Mouse (Mus musculus): ENCODE measurements around the gene Rchy1. TPM values are rescaled to one million over a fixed set of nuclear protein-coding genes. Genes with fewer than 3 reads are reported as not detected.
A peak's percentile ranks its signal among the peaks of the same experiment; 100 is the strongest.
"Not testable (repeated sequence)": the region's sequence is repeated elsewhere in the genome, so short reads cannot be mapped to it uniquely, and the experiment has no call there.

Gene Rchy1
- total RNA-seq, 2 experiments from 2014 or later: 50.8 to 51.7 TPM

DNA sequence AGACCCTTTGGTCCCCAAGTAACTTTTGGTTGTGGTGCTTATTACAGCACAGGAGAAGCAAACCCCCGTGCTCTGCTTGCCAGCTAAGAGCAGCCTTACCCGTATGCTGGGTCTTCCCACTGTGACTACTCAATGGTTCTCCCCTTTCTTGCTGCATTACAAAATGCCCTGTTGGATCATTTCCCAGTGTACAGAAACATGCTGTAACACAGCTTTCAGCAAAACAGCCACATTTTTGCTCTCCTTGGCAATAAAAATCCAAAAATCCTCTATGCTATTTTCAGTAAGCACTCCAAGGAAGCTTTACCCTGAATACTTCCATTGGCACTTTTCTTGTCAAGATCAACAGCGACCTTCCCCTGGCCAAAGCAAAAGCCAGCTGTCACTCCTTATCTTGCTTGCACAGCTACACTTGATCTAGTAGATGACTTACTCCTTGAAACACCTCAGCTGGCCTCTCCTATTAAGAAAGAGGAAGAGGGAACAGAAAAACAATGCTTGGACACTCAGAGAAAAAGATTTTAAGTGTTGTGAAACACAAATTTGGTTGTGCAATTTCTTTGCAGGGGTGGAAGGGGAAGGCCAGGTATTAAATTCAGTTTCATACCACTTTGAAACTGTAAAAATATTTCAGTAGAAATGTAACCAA is 2.1 kb downstream of the Rchy1 start:
- DNase-seq: peak; percentile 36

DNA sequence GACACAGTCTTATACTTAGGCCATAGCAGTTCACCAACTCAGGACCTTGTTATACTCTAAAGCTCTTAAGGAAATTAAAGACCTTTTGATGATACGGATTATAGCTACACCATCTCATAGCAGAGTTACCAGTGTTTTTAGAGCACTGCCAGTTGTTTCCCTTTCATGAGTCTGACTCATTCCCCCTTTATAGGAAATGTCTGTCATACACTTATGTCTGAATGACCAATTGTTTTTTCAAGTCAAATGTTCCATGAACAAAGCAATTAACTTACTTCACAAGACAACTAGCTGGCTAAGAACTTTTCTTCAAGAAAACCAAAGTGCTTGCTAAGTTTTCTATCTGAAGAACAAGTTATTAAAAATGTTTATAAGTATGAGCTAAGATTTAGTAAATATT is 2.9 kb downstream of the Rchy1 start:
- DNase-seq: no peak

DNA sequence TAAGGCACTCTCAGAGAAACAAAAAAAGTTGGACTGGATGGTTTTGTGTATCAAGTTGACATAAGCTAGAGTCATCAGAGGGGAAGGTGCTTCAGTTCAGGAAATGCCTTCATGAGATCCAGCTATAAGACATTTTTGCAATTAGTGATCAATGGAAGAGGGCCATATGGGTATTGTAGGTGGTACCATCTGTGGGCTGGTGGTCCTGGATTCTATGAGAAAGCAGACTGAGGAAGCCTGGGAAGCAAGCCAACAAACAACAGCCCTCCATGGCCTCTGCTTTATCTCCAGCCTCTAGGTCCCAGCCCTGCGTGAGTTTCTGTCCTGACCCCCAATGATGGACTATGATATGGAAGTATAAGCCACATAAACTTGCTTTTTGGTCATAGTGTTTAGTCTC is 3.8 kb downstream of the Rchy1 start:
- DNase-seq: no peak

DNA sequence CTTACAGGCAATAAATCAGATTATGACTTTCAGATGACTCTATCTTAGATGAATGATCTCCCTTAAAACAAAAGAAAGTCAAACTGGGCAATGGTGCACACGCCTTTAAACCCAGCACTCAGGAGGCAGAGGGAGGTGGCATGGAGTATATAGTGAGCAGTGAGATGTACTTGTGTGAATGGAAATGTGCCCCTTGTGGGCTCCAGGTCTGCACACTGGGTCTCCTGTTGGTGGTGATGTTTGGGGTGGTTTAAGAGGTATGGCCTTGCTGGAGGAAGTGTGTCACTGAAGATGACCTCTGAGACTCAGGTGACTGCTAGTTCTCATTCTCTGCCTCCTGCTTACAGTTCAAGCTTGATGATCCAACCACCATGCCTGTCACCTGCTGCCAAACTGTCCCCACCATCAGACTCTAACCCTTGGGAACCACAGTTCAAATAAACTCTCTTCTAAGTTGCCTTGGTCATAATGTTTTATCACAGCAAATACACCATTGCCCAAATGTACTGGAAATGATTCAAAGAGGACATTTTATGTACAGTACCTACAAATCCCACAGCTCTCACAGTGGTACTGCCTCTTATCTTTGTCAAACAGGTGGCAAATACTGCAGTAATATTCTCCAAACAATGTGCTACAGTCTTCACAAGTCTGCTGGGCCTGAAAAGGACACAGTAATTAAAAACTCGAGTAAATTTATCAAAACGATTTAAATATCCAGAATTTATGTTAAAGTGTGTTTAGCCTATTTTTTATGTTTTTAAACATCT is 5.7 kb downstream of the Rchy1 start:
- no peak for DNase-seq

DNA sequence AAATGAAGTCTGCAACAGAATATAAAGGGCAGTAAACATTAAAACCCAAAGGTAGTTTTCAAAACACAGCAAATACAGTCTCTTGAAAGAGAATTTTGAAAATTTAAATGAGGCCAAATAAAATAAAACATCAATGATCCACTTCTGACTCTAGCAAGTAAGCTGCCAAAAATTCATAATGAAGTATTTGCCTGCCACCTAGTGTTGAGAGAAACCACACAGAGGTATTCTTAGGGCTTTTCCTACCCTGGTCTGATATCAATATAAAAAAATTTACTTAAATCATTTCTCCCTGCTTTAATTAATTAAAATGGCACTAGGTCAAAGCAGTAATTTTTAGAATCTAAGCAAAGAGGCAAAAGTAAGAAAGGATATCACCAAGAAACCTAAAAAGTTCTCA is 11.5 kb downstream of the Rchy1 start:
- no peak for DNase-seq

DNA sequence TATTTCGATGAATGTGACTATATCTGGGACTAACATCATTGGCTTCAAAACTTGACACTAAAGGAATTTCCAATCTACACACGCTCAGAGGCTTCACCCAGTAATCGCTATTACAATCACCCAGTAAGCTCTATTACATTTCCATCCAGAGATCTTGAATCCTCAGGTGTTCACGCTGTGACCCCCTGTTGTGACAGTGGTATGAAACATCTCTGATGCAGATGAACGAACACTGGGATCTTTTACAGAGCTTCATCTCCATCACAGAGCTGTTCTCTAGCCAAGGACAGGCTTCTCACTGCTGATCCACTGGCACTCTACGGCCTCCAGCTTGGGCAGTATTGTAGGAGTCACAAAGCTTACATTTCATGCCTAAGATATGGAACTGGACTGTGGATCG is 13.4 kb downstream of the Rchy1 start:
- no peak for DNase-seq

DNA sequence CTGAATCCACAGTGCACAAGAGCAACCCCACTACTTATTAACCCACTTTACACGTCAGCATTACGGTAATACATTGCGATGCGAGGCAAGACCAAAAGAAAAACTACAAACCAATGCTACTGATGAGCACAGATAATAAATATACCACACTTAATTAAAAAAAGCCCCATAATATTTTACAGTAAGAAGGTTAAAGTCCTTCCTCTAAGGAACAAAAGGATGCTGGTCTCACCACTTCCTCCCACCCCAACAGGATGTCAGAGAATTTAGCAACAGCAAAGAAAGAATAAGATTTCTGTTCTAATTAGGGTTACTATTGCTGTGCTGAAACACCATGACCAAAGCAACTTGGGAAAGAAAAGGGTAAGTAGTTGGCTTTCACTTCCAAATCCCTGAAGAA is 15.9 kb downstream of the Rchy1 start:
- DNase-seq: no peak

DNA sequence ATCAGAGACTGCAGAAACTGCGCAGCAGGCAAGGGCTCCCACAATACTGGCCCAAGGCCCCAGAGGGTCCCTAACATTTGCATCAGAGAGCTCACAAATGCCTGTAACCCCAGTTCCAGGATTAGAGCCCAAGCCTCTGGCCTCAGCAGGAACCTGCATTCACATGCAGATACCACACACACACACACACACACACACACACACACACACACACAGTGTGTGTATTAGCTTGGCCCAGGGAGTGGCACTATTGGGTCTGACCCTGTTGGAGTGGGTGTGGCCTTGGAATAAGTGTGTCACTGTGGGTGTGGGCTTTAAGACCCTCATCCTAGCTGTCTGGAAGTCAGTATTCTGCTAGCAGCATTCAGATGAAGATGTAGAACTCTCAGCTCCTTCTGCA is 17.3 kb downstream of the Rchy1 start:
- DNase-seq: not testable (repeated sequence)

DNA sequence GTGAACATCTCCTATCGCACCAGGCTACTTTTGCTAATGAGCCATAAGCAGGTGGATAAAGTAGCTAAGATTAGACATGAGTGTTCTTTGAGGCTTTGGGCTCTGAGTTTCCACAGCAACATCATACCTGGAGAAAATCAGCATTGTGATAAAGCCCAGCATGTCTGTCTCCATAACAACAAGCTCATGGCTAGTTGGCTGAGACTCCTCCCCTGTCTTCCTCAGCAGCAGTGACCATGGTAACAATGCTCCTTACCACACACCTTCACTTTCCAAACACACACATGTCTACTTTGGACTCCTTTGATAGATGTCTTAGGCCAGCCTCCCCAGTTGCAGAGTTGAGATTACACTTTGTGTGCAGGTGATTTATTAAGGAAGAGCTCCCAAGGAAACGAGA is 49.6 kb downstream of the Rchy1 start:
- no peak for DNase-seq

DNA sequence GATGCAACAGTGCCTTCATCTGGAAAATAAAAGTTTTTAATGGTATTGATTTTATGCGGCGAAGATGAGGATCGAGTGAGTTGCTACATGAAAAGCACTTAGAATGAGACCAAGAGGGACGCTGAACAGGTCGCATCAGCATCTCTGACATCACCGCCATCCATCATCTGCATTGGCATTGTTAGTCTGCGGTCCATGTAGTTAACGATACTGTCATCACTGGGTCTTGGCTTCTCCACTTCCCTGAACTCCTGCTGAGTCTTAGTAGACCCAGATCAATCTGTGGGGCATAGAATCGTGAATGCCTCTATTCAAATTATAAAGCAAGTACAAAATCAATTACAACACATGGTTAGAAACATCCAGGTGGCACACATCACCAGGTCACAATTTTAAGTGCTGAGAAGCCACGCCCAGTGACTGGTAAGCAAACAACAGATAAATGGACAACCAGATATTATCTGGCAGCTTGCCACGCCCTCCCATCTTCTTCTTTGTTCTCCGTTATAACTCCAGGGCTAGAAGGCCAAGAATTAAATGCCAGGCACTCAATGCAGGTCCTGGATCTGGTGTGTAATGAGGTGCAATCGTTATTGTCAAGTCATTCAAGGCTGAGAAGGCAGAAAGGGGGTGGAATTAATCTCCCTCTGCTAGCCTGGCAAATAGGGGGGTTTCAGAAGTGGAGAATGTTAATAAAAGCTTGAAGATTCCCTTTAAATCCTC is 51.3 kb downstream of the Rchy1 start:
- DNase-seq: no peak

DNA sequence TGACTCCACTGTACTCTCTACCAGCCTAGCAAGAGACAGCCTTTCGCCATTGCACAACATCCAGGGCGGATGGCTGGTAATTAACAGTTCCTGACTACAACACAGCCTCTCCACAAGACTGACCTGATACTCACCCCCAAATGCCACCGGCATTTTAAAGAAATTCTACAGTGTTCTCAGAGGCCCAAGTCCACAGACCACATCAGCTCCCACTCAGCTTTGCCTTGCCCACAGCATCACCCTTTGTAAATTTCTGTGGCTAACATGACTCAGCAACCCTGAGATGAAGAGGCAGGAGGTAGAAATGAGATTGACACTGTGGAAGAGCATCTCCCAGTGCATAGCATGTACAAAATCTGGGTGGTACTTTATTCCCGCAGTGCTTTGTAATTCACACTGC is 52.3 kb downstream of the Rchy1 start:
- no peak for DNase-seq

DNA sequence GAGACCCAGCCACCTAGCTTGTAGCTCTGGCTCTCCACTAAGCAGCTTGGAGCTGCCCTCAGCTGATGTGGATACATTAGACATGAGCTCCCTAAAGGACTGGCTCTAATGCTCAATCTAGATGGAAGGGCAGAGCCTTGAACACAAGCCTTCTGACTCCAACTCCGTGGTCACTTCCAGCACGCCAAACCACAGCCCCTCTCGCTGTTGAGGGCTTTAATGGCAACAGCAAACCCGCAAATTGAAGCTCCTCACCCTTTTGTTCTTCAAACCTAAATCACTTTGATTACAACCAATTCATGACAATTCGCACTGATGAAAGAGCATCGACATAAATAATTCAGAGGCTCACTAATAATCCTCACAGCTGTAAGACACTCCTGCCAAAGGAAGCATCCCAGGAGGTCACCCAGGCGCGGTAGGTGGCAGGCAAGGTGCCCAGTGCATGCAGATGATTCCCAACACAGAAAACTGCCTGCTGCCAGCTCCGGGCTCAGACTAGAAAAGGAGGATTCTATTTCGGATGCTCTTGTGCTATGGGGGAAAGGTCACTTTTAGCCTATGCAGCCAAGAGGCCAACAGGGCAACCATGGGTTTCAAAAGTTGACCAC is 53.8 kb downstream of the Rchy1 start:
- DNase-seq: peak; percentile 26

Other genes starting within 250 kb of the Rchy1 start
- not detected for gene Odaph, start 24.4 kb upstream of the Rchy1 start, total RNA-seq (2021)
- gene Cdkl2, start 80.8 kb upstream of the Rchy1 start, total RNA-seq (2021): 1 to 10 TPM; 5.4 to 6.0 TPM
- 10 to 100 TPM; 92.8 to 96.6 TPM for gene G3bp2, start 120.7 kb upstream of the Rchy1 start, total RNA-seq (2021)
- gene Uso1, start 174.9 kb upstream of the Rchy1 start, total RNA-seq (2021): 10 to 100 TPM; 64.1 to 71.5 TPM

Data from adrenal gland, postnatal 10 days (tissue).